Mouse (Mus musculus): ENCODE measurements at regions not wholly inside any gene's neighbourhood (a gene's known extent, or its start where the extent isn't known, plus 50 kb on each side); places are given as distances from the start of the nearest gene placed in this dataset.
A peak's percentile ranks its signal among the peaks of the same experiment; 100 is the strongest.
"Not testable (repeated sequence)": the region's sequence is repeated elsewhere in the genome, so short reads cannot be mapped to it uniquely, and the experiment has no call there.

- dilution Hi-C loops (cut with MboI; ENCODE audit: extremely low pct_ligation_motif_present, extremely low pct_unique_long_range_greater_than_20kb, low sequenced_read_pairs); H3K79me2 ChIP-seq (replicated peaks; ENCODE audit: control insufficient read depth, extremely low read depth, insufficient read depth, poor library complexity, severe bottlenecking); H3K27ac ChIP-seq (ENCODE audit: insufficient read depth, low read depth); H3K36me3 ChIP-seq (replicated peaks in 1 of 2; ENCODE audit: control insufficient read depth in 1 of 2, insufficient read depth in 1 of 2, low read length in 1 of 2); H3K9ac ChIP-seq (ENCODE audit: insufficient read depth, low read depth); in situ Hi-C loops (cut with MboI; ENCODE audit: low pct_ligation_motif_present, low pct_unique_long_range_greater_than_20kb, low sequenced_read_pairs); H3K9me3 ChIP-seq (replicated peaks; ENCODE audit: low read length); H3K4me2 ChIP-seq (ENCODE audit: insufficient read depth, low read depth, poor library complexity, severe bottlenecking); H3K4me1 ChIP-seq (ENCODE audit: control insufficient read depth in 1 of 2, insufficient read depth in 2 of 2); H3K4me3 ChIP-seq (replicated peaks in 1 of 3; ENCODE audit: low read depth in 2 of 3, low read length in 2 of 3, poor library complexity in 1 of 3); H3K27me3 ChIP-seq (replicated peaks): not testable (repeated sequence)
- TF ChIP-seq IRF4 (IDR thresholded peaks at IDR 0.05; ENCODE audit: low read depth, low read length) (peak; percentile 75), EP300 (IDR thresholded peaks at IDR 0.05; ENCODE audit: low read length) (peak; percentile 66), JUN (IDR thresholded peaks at IDR 0.05; ENCODE audit: insufficient read depth, low read depth, low read length) (peak; percentile 82), MEF2A (IDR thresholded peaks at IDR 0.05; ENCODE audit: borderline replicate concordance, low read depth, low read length) (0 out of 2 replicates have a peak, but pooled peaks have one; percentile 23), JUND (conservative IDR thresholded peaks at IDR 0.05; ENCODE audit: low read depth, low read length) (peak; percentile 85)
- DNase-seq (ENCODE audit: extremely low read depth) = peak; percentile 39
Observed at GRCm38 (mm10) chr9:86135617-86136016, 293.4 kb downstream of the Tpbg start.

- Histone ChIP-seq H3K4me2 (ENCODE audit: insufficient read depth, low read depth, poor library complexity, severe bottlenecking) (no peak overlapping the region), H3K27me3 (replicated peaks) (no peaks in the 10 kb centered on the region), H3K9ac (ENCODE audit: insufficient read depth, low read depth) (no peak overlapping the region), H3K4me3 (replicated peaks in 1 of 3; ENCODE audit: low read depth in 2 of 3, low read length in 2 of 3, poor library complexity in 1 of 3) (no peak overlapping the region), H3K36me3 (replicated peaks in 1 of 2; ENCODE audit: control insufficient read depth in 1 of 2, insufficient read depth in 1 of 2, low read length in 1 of 2) (no peaks in the 10 kb centered on the region), H3K9me3 (replicated peaks; ENCODE audit: low read length) (no peaks in the 10 kb centered on the region), H3K79me2 (replicated peaks; ENCODE audit: control insufficient read depth, extremely low read depth, insufficient read depth, poor library complexity, severe bottlenecking) (no peaks in the 10 kb centered on the region), H3K4me1 (ENCODE audit: control insufficient read depth in 1 of 2, insufficient read depth in 2 of 2) (peaks cover 8 to 15% of the 10 kb centered on the region in 2 experiments; a peak in 2 of 4 replicates), H3K27ac (ENCODE audit: insufficient read depth, low read depth) (no peak overlapping the region)
- TF ChIP-seq SIN3A (IDR thresholded peaks at IDR 0.05; ENCODE audit: low read length) (no peak), TBP (conservative IDR thresholded peaks at IDR 0.05; ENCODE audit: low read depth, low read length) (no peak), UBTF (IDR thresholded peaks at IDR 0.05; ENCODE audit: low read depth, low read length) (no peak), CHD2 (IDR thresholded peaks at IDR 0.05; ENCODE audit: low read length) (no peak), MAX (IDR thresholded peaks at IDR 0.05; ENCODE audit: low read length) (no peak), MYC (IDR thresholded peaks at IDR 0.05; ENCODE audit: low read depth, low read length) (no peak), ZC3H11A (IDR thresholded peaks at IDR 0.05; ENCODE audit: low read depth, low read length) (no peak)
- in situ Hi-C loops (cut with MboI; ENCODE audit: low pct_ligation_motif_present, low pct_unique_long_range_greater_than_20kb, low sequenced_read_pairs) (no loop called here), dilution Hi-C loops (cut with MboI; ENCODE audit: extremely low pct_ligation_motif_present, extremely low pct_unique_long_range_greater_than_20kb, low sequenced_read_pairs) (no loop called here)
- no peak for DNase-seq (ENCODE audit: extremely low read depth)
Observed at GRCm38 (mm10) chr9:86145903-86146302, 303.7 kb downstream of the Tpbg start.

- no peak overlapping the region for H3K27ac ChIP-seq (ENCODE audit: insufficient read depth, low read depth)
- no peaks in the 10 kb centered on the region for H3K79me2 ChIP-seq (replicated peaks; ENCODE audit: control insufficient read depth, extremely low read depth, insufficient read depth, poor library complexity, severe bottlenecking)
- H3K9me3 ChIP-seq (replicated peaks; ENCODE audit: low read length) = no peaks in the 10 kb centered on the region
- DNase-seq (ENCODE audit: extremely low read depth) = no peak
- no peak for TF ChIP-seq NRF1 (IDR thresholded peaks at IDR 0.05; ENCODE audit: low read depth, low read length)
- no peak for TF ChIP-seq KAT2A (IDR thresholded peaks at IDR 0.05; ENCODE audit: insufficient replicate concordance, low read length)
- no peak for TF ChIP-seq NELFE (IDR thresholded peaks at IDR 0.05; ENCODE audit: low read depth, low read length)
- TF ChIP-seq JUN (IDR thresholded peaks at IDR 0.05; ENCODE audit: insufficient read depth, low read depth, low read length) = peak; percentile 22; the same call in 1 of the 2 replicates
- no peak for TF ChIP-seq USF1 (IDR thresholded peaks at IDR 0.05; ENCODE audit: low read depth, low read length)
- TF ChIP-seq USF2 (conservative IDR thresholded peaks at IDR 0.05; ENCODE audit: low read depth, low read length) = no peak
- no peak for TF ChIP-seq MAFK (IDR thresholded peaks at IDR 0.05; ENCODE audit: insufficient replicate concordance, low read length)
- no peak for TF ChIP-seq SIN3A (IDR thresholded peaks at IDR 0.05; ENCODE audit: low read length)
- TF ChIP-seq E2F4 (IDR thresholded peaks at IDR 0.05; ENCODE audit: insufficient replicate concordance, low read depth, low read length) = no peak
- no peak for TF ChIP-seq BHLHE40 (IDR thresholded peaks at IDR 0.05; ENCODE audit: low read depth, low read length)
- no peak for TF ChIP-seq TBP (conservative IDR thresholded peaks at IDR 0.05; ENCODE audit: low read depth, low read length)
- TF ChIP-seq SMC3 (IDR thresholded peaks at IDR 0.05; ENCODE audit: low read depth, low read length) = no peak
- peak; percentile 75 for TF ChIP-seq JUND (conservative IDR thresholded peaks at IDR 0.05; ENCODE audit: low read depth, low read length)
- TF ChIP-seq ZC3H11A (IDR thresholded peaks at IDR 0.05; ENCODE audit: low read depth, low read length) = no peak
- no peak for TF ChIP-seq ZKSCAN1 (IDR thresholded peaks at IDR 0.05; ENCODE audit: borderline replicate concordance, low read depth, low read length)
- TF ChIP-seq IRF4 (IDR thresholded peaks at IDR 0.05; ENCODE audit: low read depth, low read length) = peak; percentile 33; the same call in 1 of the 2 replicates
- no peak for TF ChIP-seq MYC (IDR thresholded peaks at IDR 0.05; ENCODE audit: low read depth, low read length)
- TF ChIP-seq EP300 (IDR thresholded peaks at IDR 0.05; ENCODE audit: low read length) = peak; percentile 53; the same call in 1 of the 2 replicates
- no peak overlapping the region for H3K4me3 ChIP-seq (replicated peaks in 1 of 3; ENCODE audit: low read depth in 2 of 3, low read length in 2 of 3, poor library complexity in 1 of 3)
- H3K4me1 ChIP-seq (ENCODE audit: control insufficient read depth in 1 of 2, insufficient read depth in 2 of 2) = peaks cover 0 to 4% of the 10 kb centered on the region in 2 experiments; a peak in 2 of 4 replicates
- in situ Hi-C loops (cut with MboI; ENCODE audit: low pct_ligation_motif_present, low pct_unique_long_range_greater_than_20kb, low sequenced_read_pairs) (no loop called here), dilution Hi-C loops (cut with MboI; ENCODE audit: extremely low pct_ligation_motif_present, extremely low pct_unique_long_range_greater_than_20kb, low sequenced_read_pairs) (no loop called here)
- no peak overlapping the region for H3K9ac ChIP-seq (ENCODE audit: insufficient read depth, low read depth)
- H3K36me3 ChIP-seq (replicated peaks in 1 of 2; ENCODE audit: control insufficient read depth in 1 of 2, insufficient read depth in 1 of 2, low read length in 1 of 2) = no peaks in the 10 kb centered on the region
- no peak overlapping the region for H3K4me2 ChIP-seq (ENCODE audit: insufficient read depth, low read depth, poor library complexity, severe bottlenecking)
- no peaks in the 10 kb centered on the region for H3K27me3 ChIP-seq (replicated peaks)
Observed at GRCm38 (mm10) chr9:86160316-86160715, 304.4 kb downstream of the Ube2cbp start.
